Mouse (Mus musculus): ENCODE results near the gene Hic2. TPM values are rescaled to one million over a fixed set of nuclear protein-coding genes. Genes with fewer than 3 reads are reported as not detected.

The Hic2 gene
- total RNA-seq (2014; rRNA removed) (10.4 and 14.9 TPM in 2 replicates), polyA plus RNA-seq (2015; fragmentation: Nextera tagmentation; extraction: Ambion mirVana) (2.7 and 4.3 TPM in 2 replicates)

GRCm38 (mm10) chr16:17232794-17233701 lies at the start of gene Hic2:
TSS of gene Hic2 (plus strand) at chr16:17233572.
- WGBS: 2% methylated on average over 57 of the region's 59 CpGs
- peak; percentile 96 for ATAC-seq
- Histone ChIP-seq H3K4me3 (ENCODE audit: low read depth, low read length) (peak within 1 kb of the TSS; percentile 96), H3K4me1 (ENCODE audit: insufficient read depth) (peaks cover 13% of the 10 kb centered on the region), H3K36me3 (ENCODE audit: insufficient read depth) (no peaks in the 10 kb centered on the region), H3K9me3 (ENCODE audit: low read length) (no peaks in the 10 kb centered on the region), H3K9ac (peak within 1 kb of the TSS; percentile 95), H3K4me2 (ENCODE audit: low read depth) (peak within 1 kb of the TSS; percentile 84), H3K27ac (ENCODE audit: low read depth, low read length) (peak within 1 kb of the TSS; percentile 95), H3K27me3 (ENCODE audit: insufficient read depth, low read length) (no peaks in the 10 kb centered on the region)
- no peak for TF ChIP-seq CTCF (IDR thresholded peaks at IDR 0.05; ENCODE audit: low read depth)
- peak; percentile 92 for DNase-seq

- Histone ChIP-seq H3K36me3 (ENCODE audit: insufficient read depth) (0 out of 2 replicates have a peak, but pooled peaks cover 9% of the 10 kb centered on the region), H3K4me2 (ENCODE audit: low read depth) (no peak overlapping the region), H3K4me3 (ENCODE audit: low read depth, low read length) (no peak overlapping the region), H3K27me3 (ENCODE audit: insufficient read depth, low read length) (no peaks in the 10 kb centered on the region), H3K27ac (ENCODE audit: low read depth, low read length) (no peak overlapping the region), H3K4me1 (ENCODE audit: insufficient read depth) (no peaks in the 10 kb centered on the region), H3K9ac (no peak overlapping the region), H3K9me3 (ENCODE audit: low read length) (no peaks in the 10 kb centered on the region)
- DNase-seq: no peak
- TF ChIP-seq CTCF (IDR thresholded peaks at IDR 0.05; ENCODE audit: low read depth): no peak
- ATAC-seq: no peak
Observed at GRCm38 (mm10) chr16:17185475-17185874, 47.9 kb upstream of the Hic2 start.

DNA sequence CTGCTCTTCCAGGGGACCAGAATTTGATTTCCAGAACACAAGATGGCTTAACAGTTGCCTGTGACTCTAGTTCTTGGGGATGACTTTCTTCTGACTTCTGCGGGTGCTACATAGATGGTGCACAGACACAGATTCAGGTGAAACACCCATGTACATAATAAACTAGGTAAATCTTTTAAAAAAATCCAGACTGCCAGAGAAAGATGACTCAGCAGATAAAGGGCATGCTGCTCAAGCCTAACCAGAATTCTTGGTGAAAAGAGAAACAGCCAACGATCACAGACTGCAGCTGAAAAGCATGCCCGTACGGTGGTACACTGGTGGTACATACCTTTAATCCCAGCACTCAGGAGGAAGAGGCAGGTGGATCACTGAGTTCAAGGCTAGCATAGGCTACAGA lies 39.5 kb upstream of the Hic2 start:
- H3K27me3 ChIP-seq (ENCODE audit: insufficient read depth, low read length): no peaks in the 10 kb centered on the region
- no peaks in the 10 kb centered on the region for H3K4me1 ChIP-seq (ENCODE audit: insufficient read depth)
- TF ChIP-seq CTCF (IDR thresholded peaks at IDR 0.05; ENCODE audit: low read depth): no peak
- no peak overlapping the region for H3K27ac ChIP-seq (ENCODE audit: low read depth, low read length)
- H3K4me3 ChIP-seq (ENCODE audit: low read depth, low read length): no peak overlapping the region
- no peaks in the 10 kb centered on the region for H3K9me3 ChIP-seq (ENCODE audit: low read length)
- H3K9ac ChIP-seq: no peak overlapping the region
- no peak overlapping the region for H3K4me2 ChIP-seq (ENCODE audit: low read depth)
- ATAC-seq (no peak), DNase-seq (no peak)
- H3K36me3 ChIP-seq (ENCODE audit: insufficient read depth): no peaks in the 10 kb centered on the region
- WGBS: 96% methylated on average over 4 of the region's 4 CpGs

GRCm38 (mm10) chr16:17200121-17200952 lies 33.0 kb upstream of the Hic2 start:
- Histone ChIP-seq H3K36me3 (ENCODE audit: insufficient read depth) (no peaks in the 10 kb centered on the region), H3K9ac (peak overlapping the region; percentile 97), H3K27ac (ENCODE audit: low read depth, low read length) (peak overlapping the region; percentile 77), H3K4me2 (ENCODE audit: low read depth) (peak overlapping the region; percentile 71), H3K4me3 (ENCODE audit: low read depth, low read length) (peak overlapping the region; percentile 75), H3K27me3 (ENCODE audit: insufficient read depth, low read length) (no peaks in the 10 kb centered on the region), H3K4me1 (ENCODE audit: insufficient read depth) (peaks cover 14% of the 10 kb centered on the region; the same call in 1 of the 2 replicates), H3K9me3 (ENCODE audit: low read length) (no peaks in the 10 kb centered on the region)
- DNase-seq (no peak), ATAC-seq (peak; percentile 7; the same call in 1 of the 2 replicates)
- 8% methylated on average over 24 of the region's 24 CpGs for WGBS
- no peak for TF ChIP-seq CTCF (IDR thresholded peaks at IDR 0.05; ENCODE audit: low read depth)

GRCm38 (mm10) chr16:17200953-17201707 lies 32.2 kb upstream of the Hic2 start:
- WGBS: 1% methylated on average over 61 of the region's 72 CpGs
- H3K27ac ChIP-seq (ENCODE audit: low read depth, low read length): peak overlapping the region; percentile 77
- peak overlapping the region; percentile 71 for H3K4me2 ChIP-seq (ENCODE audit: low read depth)
- H3K9ac ChIP-seq: peak overlapping the region; percentile 97
- no peak; the same call in 1 of the 2 replicates for TF ChIP-seq CTCF (IDR thresholded peaks at IDR 0.05; ENCODE audit: low read depth)
- no peaks in the 10 kb centered on the region for H3K27me3 ChIP-seq (ENCODE audit: insufficient read depth, low read length)
- H3K4me3 ChIP-seq (ENCODE audit: low read depth, low read length): peak overlapping the region; percentile 75
- peaks cover 14% of the 10 kb centered on the region; the same call in 1 of the 2 replicates for H3K4me1 ChIP-seq (ENCODE audit: insufficient read depth)
- ATAC-seq (peak; percentile 91), DNase-seq (peak; percentile 89)
- no peaks in the 10 kb centered on the region for H3K9me3 ChIP-seq (ENCODE audit: low read length)
- no peaks in the 10 kb centered on the region for H3K36me3 ChIP-seq (ENCODE audit: insufficient read depth)

DNA sequence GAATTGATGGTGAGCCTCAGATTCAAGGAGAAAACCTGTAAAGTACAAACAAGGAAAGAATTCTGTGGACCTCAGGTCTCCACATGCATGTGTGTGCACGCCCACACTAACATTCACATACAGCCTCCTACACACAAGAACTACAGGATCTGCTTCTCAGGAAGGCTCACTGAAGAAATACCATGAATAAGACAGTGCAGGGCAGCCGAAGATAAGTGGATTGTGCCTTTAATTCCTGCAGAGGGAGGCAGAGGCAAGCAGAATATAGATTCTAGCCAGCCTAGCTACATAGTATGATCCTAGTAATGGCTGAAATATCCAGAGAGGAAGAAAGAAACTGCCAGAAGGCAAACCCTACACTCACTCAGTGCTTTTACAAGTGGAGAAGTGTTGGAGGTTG lies 31.4 kb upstream of the Hic2 start:
- no peak overlapping the region for H3K27ac ChIP-seq (ENCODE audit: low read depth, low read length)
- peak; percentile 77 for ATAC-seq
- peaks cover 14% of the 10 kb centered on the region; the same call in 1 of the 2 replicates for H3K4me1 ChIP-seq (ENCODE audit: insufficient read depth)
- DNase-seq: peak; percentile 51
- H3K36me3 ChIP-seq (ENCODE audit: insufficient read depth): no peaks in the 10 kb centered on the region
- H3K9ac ChIP-seq: no peak overlapping the region
- no peaks in the 10 kb centered on the region for H3K27me3 ChIP-seq (ENCODE audit: insufficient read depth, low read length)
- 63% methylated on average over 2 of the region's 2 CpGs for WGBS
- no peak overlapping the region for H3K4me3 ChIP-seq (ENCODE audit: low read depth, low read length)
- no peaks in the 10 kb centered on the region for H3K9me3 ChIP-seq (ENCODE audit: low read length)
- no peak overlapping the region for H3K4me2 ChIP-seq (ENCODE audit: low read depth)
- peak; percentile 60 for TF ChIP-seq CTCF (IDR thresholded peaks at IDR 0.05; ENCODE audit: low read depth)

Data from forebrain, postnatal 0 days (tissue).